Mouse (Mus musculus): ENCODE results near the gene Tpbg. TPM values are rescaled to one million over a fixed set of nuclear protein-coding genes. Genes with fewer than 3 reads are reported as not detected.

Gene Tpbg
- total and polyA plus RNA-seq, 3 experiments = not detected

DNA sequence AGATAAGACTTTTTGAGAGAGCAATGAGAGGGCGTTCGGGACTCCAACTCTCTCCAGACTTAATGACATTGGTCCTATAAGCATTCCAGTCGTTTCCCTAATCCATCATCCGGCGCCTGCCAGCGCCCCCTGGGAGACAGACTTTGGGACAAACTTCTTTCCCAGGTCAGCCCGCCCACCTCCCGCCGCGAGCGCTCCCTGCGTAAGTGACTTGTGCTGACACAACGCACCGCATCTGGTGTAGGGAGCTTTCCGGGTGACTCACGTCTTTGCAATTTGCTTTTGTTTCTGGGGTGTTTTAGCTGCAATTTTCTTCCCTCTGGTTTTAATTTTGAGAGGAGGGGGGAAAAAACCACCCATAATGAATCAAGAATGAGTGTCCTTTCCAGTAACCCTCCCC is 289 bp upstream of the Tpbg start:
- TF ChIP-seq ETS1 (conservative IDR thresholded peaks at IDR 0.05; ENCODE audit: low read depth, low read length) (no peak), EP300 (IDR thresholded peaks at IDR 0.05; ENCODE audit: low read length) (no peak), NELFE (IDR thresholded peaks at IDR 0.05; ENCODE audit: low read depth, low read length) (no peak), ELF1 (IDR thresholded peaks at IDR 0.05; ENCODE audit: low read depth, low read length) (no peak), SMC3 (IDR thresholded peaks at IDR 0.05; ENCODE audit: low read depth, low read length) (no peak), KAT2A (IDR thresholded peaks at IDR 0.05; ENCODE audit: insufficient replicate concordance, low read length) (no peak), MYC (IDR thresholded peaks at IDR 0.05; ENCODE audit: low read depth, low read length) (no peak), MXI1 (IDR thresholded peaks at IDR 0.05; ENCODE audit: low read depth, low read length) (no peak), JUND (conservative IDR thresholded peaks at IDR 0.05; ENCODE audit: low read depth, low read length) (no peak), MEF2A (IDR thresholded peaks at IDR 0.05; ENCODE audit: borderline replicate concordance, low read depth, low read length) (no peak), ZMIZ1 (IDR thresholded peaks at IDR 0.05; ENCODE audit: low read depth, low read length) (no peak)
- no peaks in the 10 kb centered on the region for H3K27me3 ChIP-seq (replicated peaks)
- H3K4me3 ChIP-seq (replicated peaks in 1 of 3; ENCODE audit: low read depth in 2 of 3, low read length in 2 of 3, poor library complexity in 1 of 3) = no peak overlapping the region
- no peaks in the 10 kb centered on the region for H3K79me2 ChIP-seq (replicated peaks; ENCODE audit: control insufficient read depth, extremely low read depth, insufficient read depth, poor library complexity, severe bottlenecking)
- H3K4me2 ChIP-seq (ENCODE audit: insufficient read depth, low read depth, poor library complexity, severe bottlenecking) = no peak overlapping the region
- no peak overlapping the region for H3K9ac ChIP-seq (ENCODE audit: insufficient read depth, low read depth)
- no peaks in the 10 kb centered on the region for H3K4me1 ChIP-seq (ENCODE audit: control insufficient read depth in 1 of 2, insufficient read depth in 2 of 2)
- peaks cover 23% of the 10 kb centered on the region for H3K9me3 ChIP-seq (replicated peaks; ENCODE audit: low read length)
- no peak overlapping the region for H3K27ac ChIP-seq (ENCODE audit: insufficient read depth, low read depth)
- dilution Hi-C loops (cut with MboI; ENCODE audit: extremely low pct_ligation_motif_present, extremely low pct_unique_long_range_greater_than_20kb, low sequenced_read_pairs) = no loop called here
- in situ Hi-C loops (cut with MboI; ENCODE audit: low pct_ligation_motif_present, low pct_unique_long_range_greater_than_20kb, low sequenced_read_pairs) = no loop called here
- no peak for DNase-seq (ENCODE audit: extremely low read depth)
- H3K36me3 ChIP-seq (replicated peaks in 1 of 2; ENCODE audit: control insufficient read depth in 1 of 2, insufficient read depth in 1 of 2, low read length in 1 of 2) = no peaks in the 10 kb centered on the region

DNA sequence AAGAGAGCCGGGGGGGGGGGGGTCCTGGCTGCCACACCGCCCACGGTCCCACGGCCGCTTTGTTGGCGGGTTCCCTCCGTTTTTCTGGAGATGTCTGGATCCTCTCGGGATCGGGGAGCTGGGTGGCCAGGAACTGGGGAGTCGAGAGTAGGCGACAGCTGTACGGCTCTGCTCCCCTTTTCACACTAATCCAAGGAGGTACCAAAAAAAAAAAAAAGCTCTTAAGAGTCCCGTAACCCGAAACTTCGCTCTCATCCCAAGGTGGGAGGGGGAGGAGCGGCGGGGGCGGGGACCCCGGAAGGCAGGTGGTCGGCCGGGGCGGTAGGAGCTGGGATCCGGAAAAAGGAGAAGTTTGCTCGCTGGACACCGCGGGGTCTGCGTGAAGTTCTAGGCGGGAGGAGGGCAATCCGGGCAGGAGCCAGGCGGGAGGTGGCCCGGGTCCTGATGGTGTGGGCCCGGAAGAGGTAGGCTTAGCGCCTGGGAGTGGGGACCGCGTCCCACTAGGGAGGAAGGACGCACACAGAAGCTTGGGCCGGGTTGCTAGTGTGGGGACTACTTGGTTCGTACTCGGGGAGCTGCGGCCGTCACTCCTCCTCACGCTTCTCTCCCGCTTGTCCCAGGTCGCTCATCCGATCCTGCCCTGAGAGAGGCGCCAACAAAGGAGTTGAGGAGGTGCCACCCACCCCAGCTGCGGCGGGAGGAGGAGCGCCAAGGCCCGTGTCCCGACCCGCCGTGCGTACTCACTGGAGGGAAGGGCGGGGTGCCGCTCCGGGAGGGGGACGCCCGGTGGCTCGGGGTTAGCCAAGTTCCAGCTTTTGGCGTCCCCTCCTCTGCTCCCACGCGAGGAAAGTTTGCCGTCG is 1.1 kb downstream of the Tpbg start:
- Histone ChIP-seq H3K9me3 (replicated peaks; ENCODE audit: low read length) (peaks cover 23% of the 10 kb centered on the region), H3K27me3 (replicated peaks) (no peaks in the 10 kb centered on the region), H3K4me2 (ENCODE audit: insufficient read depth, low read depth, poor library complexity, severe bottlenecking) (no peak overlapping the region), H3K27ac (ENCODE audit: insufficient read depth, low read depth) (no peak overlapping the region), H3K36me3 (replicated peaks in 1 of 2; ENCODE audit: control insufficient read depth in 1 of 2, insufficient read depth in 1 of 2, low read length in 1 of 2) (no peaks in the 10 kb centered on the region), H3K79me2 (replicated peaks; ENCODE audit: control insufficient read depth, extremely low read depth, insufficient read depth, poor library complexity, severe bottlenecking) (no peaks in the 10 kb centered on the region), H3K4me1 (ENCODE audit: control insufficient read depth in 1 of 2, insufficient read depth in 2 of 2) (no peaks in the 10 kb centered on the region), H3K9ac (ENCODE audit: insufficient read depth, low read depth) (no peak overlapping the region), H3K4me3 (replicated peaks in 1 of 3; ENCODE audit: low read depth in 2 of 3, low read length in 2 of 3, poor library complexity in 1 of 3) (no peak overlapping the region)
- dilution Hi-C loops (cut with MboI; ENCODE audit: extremely low pct_ligation_motif_present, extremely low pct_unique_long_range_greater_than_20kb, low sequenced_read_pairs) = no loop called here
- in situ Hi-C loops (cut with MboI; ENCODE audit: low pct_ligation_motif_present, low pct_unique_long_range_greater_than_20kb, low sequenced_read_pairs) = no loop called here
- no peak for DNase-seq (ENCODE audit: extremely low read depth)
- TF ChIP-seq TCF12 (IDR thresholded peaks at IDR 0.05; ENCODE audit: low read depth, low read length) (no peak), EP300 (IDR thresholded peaks at IDR 0.05; ENCODE audit: low read length) (no peak), SIN3A (IDR thresholded peaks at IDR 0.05; ENCODE audit: low read length) (no peak), ELF1 (IDR thresholded peaks at IDR 0.05; ENCODE audit: low read depth, low read length) (no peak), NRF1 (IDR thresholded peaks at IDR 0.05; ENCODE audit: low read depth, low read length) (no peak), MAZ (IDR thresholded peaks at IDR 0.05; ENCODE audit: low read depth, low read length) (no peak), ZMIZ1 (IDR thresholded peaks at IDR 0.05; ENCODE audit: low read depth, low read length) (no peak), MXI1 (IDR thresholded peaks at IDR 0.05; ENCODE audit: low read depth, low read length) (no peak), RCOR1 (conservative IDR thresholded peaks at IDR 0.05; ENCODE audit: low read depth, low read length) (no peak), POLR2A (IDR thresholded peaks at IDR 0.05; ENCODE audit: low read depth, low read length) (no peak), CHD1 (IDR thresholded peaks at IDR 0.05; ENCODE audit: low read depth, low read length) (no peak), ZC3H11A (IDR thresholded peaks at IDR 0.05; ENCODE audit: low read depth, low read length) (no peak), MAFK (IDR thresholded peaks at IDR 0.05; ENCODE audit: insufficient replicate concordance, low read length) (no peak), CTCF (conservative IDR thresholded peaks at IDR 0.05 in 1 of 2, IDR thresholded peaks at IDR 0.05 in 1 of 2; ENCODE audit: low read depth in 2 of 2, low read length in 2 of 2) (no peak), JUND (conservative IDR thresholded peaks at IDR 0.05; ENCODE audit: low read depth, low read length) (no peak)
